Mouse (Mus musculus) Muller cell, postnatal 12 days (primary cell): Measurements from ENCODE around the gene Mlxipl.
A peak's percentile ranks its signal among the peaks of the same experiment; 100 is the strongest.
"Not testable (repeated sequence)": the region's sequence is repeated elsewhere in the genome, so short reads cannot be mapped to it uniquely, and the experiment has no call there.

Source experiments
- DNase-seq: peaks from one replicate; pipeline ENCODE4 v3.0.0-alpha.2; 2015; ENCODE audit errors: inconsistent ontology term

The Mlxipl gene

GRCm38 (mm10) chr5:135089653-135090052 is at the start of gene Mlxipl:
Gene Mlxipl, plus strand, starts transcription at chr5:135089890.
- no peak for DNase-seq

- no peak for DNase-seq
These were observed 49.6 kb upstream of the Mlxipl start for GRCm38 (mm10) chr5:135040059-135040458.

DNA sequence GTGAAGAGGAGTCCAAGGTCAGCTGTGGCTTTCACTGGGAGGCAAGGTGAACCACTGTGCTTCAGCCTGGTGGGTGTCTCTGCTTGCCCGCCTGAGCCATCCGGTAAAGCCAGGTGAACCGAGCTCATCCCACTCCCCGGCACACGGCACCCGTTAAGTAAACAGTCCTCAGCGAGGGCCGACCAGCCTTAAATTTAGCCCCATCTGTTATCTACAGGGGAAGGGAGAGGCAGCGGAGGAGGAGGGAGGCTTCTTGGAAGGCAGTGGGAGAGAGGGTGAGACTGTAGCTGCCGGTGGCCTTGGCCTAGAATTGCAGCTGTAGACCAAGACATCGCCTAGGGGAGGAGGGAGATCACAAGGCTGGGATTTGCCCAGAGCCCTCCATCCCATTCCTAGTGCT is 48.9 kb upstream of the Mlxipl start:
- DNase-seq = no peak

DNA sequence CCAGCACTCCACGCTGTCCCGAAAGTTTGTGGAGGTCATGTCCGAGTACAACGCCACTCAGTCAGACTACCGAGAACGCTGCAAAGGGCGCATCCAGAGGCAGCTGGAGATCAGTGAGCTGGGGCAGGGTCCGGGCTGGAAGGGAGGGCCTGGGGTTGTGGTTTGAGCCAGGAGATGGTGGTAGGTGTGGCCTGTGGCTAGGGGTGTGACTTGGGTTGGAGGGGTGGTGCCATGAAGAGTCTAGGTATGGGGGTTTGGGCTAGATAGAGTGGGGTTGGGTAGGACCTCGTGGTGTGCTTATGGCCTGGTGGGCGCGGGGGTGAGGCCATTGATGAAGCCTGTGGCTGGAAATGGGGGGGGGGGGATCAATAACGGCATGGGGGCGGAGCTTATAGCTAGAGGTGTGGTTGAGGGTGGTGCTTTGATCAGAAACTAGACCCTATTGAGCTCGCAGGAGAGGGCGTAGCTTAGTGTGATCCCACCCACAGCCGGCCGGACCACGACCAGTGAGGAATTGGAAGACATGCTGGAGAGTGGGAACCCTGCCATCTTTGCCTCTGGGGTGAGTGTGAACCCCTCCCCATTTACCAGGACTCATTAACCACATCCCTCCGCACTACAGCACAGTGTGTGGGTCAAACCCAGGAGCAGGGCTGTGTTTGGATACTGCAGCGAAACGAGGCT is 47.4 kb upstream of the Mlxipl start:
- DNase-seq = no peak

DNA sequence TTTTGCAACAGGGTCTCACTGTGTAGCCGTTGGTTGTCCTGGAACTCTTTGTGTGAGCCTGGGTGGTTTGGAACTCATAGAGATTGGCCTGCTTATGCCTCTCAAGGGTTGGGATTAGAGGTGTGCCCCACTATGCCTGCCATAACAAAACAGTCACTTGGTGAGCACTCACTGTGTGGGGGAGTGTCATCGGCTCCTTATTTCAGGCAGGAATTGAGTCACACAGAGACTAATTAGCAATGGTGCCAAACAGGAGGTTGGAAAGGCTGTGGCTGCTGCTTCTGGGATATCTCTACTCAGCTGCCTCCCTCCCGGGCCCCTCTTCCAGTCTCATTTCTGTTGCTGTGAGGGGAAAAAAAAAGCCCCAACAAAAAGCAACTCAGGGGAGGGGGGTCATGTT is 45.1 kb upstream of the Mlxipl start:
- DNase-seq = no peak

DNA sequence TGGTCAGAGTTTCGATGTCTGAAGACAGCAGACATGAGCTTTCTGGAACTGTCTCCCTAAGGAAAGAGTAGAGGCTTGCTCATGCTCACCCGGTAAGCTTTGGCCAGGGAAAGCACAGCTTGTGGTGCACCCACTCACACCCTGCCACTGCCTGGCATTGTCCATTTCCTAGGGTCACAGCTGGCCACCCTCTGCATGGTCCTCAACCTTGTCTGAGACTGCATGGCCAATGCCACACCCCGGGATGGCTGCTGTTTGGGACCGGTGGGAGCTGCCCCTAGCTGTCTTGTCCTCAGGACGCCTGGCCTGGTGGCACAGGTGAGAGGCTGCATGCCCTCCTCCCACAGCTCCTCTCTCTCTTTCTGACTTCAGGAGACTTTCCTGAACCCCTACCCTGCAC is 41.2 kb upstream of the Mlxipl start:
- DNase-seq = no peak

DNA sequence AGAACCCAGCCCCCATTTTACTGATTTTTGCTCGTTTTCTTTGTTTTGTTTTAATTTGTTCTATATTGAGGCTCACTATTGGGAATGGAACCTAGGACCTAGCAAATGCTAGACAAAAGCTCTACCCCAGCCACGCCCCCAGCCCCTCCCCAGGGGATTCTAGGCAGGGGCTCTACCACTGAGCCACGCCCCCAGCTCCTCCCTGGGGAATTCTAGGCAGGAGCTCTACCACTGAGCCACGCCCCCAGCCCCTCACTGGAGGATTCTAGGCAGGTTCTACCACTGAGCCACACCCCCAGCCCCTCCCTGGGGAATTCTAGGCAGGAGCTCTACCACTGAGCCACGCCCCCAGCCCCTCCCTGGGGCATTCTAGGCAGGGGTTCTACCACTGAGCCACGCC is 40.4 kb upstream of the Mlxipl start:
- not testable (repeated sequence) for DNase-seq

DNA sequence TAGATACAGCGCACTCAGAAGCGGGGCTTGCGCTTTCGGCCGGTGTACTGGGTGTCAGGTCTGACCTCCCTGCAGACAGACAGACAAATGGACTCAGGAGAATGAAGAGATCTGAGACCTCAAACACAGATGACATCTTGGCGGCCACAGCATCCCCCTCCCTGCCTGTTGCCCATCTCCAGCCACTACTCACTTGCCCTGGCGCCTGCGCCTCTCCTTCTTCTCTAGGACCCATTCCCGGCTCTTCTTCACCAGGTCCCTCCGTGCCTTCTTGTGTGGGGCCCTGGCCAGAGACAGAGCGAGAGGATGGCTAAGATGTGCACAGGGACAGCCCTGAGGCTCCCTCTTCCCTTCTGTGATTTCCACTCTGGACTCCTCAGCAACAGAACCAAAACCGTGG is 36.3 kb upstream of the Mlxipl start:
- DNase-seq = no peak

GRCm38 (mm10) chr5:135063629-135064381 is 25.9 kb upstream of the Mlxipl start, which contains the start of gene Dnajc30:
Gene Dnajc30, plus strand, starts transcription at chr5:135064202.
- DNase-seq = peak; percentile 97

GRCm38 (mm10) chr5:135064382-135064766 is 25.3 kb upstream of the Mlxipl start:
- DNase-seq = no peak

- DNase-seq = not testable (repeated sequence)
These were observed 24.7 kb upstream of the Mlxipl start, which contains the start of gene Bud23 for GRCm38 (mm10) chr5:135064909-135065446. Gene Bud23, minus strand, starts transcription at chr5:135064959.

DNA sequence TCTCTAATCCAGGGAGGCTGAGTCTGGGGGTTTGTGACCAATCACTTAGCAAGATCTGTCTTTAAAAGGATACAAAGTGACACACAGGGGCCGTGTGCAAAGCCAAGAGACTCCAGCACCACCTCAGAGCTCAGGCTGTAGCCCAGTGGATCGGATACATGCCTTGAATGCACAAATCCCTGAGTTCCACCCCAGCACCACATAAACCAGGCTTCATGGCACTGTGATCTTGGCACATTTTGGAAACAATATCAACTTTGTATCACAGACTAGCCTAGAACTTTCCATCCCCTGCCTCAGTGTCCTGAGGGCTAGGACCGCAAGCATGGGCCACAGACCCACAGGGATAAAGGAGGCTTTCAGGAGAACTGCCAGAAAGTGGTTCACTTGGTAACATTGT is 23.7 kb upstream of the Mlxipl start:
- DNase-seq = no peak

DNA sequence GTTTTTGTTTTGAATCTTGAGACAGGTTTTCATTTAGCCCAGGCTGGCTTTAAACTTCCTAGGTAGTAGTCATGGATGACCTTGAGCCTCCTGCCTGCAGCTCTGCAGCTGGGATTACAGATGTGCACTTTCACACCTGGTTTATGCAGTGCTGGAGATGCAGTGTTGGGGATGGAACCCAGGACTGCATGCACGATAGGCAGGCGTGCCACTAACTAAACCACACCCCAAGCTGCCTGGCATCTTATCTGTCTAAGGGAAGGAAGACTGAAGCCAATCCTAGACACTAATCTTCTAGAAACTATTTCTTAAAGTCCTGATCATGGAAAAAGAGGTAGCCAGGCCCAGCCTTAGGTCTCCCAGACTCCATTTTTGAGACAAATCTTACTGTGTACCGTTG is 19.2 kb upstream of the Mlxipl start:
- no peak for DNase-seq

GRCm38 (mm10) chr5:135072061-135072460 is 17.6 kb upstream of the Mlxipl start:
- DNase-seq = no peak

GRCm38 (mm10) chr5:135072720-135073119 is 17.0 kb upstream of the Mlxipl start:
- DNase-seq = no peak

DNA sequence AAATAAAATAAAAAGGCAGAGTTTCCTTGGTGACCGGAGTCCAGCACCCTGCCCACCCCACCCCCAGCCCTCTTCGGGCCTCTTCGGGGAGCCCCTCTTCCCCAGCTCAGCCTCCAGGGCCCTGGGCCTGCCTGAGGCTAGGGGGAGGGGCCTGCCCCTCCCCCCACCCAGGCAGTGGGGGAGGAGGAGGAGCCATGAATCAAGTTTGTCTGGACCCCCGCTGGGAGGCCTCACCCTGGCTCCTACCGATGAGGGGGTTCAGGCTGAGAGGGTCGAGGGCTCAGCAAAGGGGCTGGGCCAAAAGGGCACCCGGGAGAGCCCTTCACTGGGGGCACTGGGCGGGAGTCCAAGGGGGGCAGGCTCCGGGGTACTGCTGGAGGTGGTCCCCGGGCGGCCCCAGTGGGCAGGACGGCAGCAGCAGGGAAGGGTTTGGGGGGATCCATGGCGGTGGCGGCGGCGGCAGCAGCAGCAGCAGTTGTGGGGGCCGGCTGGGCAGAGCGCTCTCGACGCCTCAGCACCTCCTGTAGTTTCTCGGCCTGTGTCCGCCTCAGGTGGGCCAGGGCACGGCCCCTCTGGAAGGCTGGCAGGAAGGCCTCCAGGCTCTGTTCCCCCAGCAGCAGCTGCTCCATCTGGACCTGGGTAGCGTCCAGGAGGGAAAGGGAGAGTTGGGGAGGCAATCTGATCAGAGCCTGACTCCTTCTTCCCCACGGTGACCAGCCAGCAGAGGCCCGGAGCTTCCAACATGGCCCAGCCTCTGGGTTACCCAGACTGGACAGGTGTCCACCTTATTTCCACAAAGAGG is 16.1 kb upstream of the Mlxipl start:
- DNase-seq = no peak

- DNase-seq = no peak
These were observed 14.0 kb upstream of the Mlxipl start for GRCm38 (mm10) chr5:135075655-135076054.

DNA sequence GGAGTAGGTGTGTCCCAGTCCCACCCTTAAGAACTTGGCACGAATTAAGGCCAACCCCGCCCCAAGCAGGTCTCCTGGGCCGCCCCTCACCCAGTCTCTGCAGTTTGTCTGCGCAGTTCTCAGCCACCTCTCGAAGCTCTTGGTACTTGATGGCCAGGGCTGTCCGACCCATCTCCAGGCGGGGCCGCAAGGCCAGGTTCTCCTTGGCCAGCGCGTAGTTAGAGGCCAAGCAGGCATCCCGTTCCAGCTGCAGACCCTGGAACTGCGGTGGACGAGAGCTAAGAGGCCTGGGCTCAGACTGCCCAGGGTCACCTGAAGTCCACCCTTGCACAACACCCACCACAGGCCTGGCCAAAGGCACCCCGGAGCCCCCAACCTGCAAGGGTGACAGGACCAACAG is 13.3 kb upstream of the Mlxipl start:
- no peak for DNase-seq

DNA sequence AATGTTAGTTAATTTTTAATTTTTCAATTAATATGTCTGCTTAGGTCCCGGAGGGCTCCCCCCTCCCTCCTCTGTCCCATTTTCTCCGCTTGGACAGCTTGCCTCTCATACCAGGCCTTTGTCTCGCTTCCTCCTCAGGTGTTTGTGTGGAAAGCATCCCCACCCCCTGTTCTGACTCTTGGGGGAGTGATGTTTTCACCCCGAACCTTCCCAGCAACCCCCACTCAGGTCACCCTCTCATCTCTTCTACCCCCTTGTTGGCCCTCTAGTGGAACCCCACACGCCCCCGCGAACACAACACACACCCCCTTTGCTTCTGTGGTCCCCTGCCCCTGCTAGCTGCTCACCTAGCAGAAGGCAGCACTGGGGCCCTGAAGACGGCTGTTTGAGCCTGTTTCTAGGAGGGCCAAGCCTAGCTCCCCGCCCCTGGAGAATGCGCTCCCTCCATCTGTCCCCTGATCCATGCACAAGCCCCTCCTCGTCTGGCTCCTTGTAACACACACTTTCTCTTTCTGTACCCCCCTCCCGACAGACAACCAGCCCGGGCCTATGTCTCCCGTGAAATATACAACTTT is 12.7 kb upstream of the Mlxipl start:
- peak; percentile 48 for DNase-seq

DNA sequence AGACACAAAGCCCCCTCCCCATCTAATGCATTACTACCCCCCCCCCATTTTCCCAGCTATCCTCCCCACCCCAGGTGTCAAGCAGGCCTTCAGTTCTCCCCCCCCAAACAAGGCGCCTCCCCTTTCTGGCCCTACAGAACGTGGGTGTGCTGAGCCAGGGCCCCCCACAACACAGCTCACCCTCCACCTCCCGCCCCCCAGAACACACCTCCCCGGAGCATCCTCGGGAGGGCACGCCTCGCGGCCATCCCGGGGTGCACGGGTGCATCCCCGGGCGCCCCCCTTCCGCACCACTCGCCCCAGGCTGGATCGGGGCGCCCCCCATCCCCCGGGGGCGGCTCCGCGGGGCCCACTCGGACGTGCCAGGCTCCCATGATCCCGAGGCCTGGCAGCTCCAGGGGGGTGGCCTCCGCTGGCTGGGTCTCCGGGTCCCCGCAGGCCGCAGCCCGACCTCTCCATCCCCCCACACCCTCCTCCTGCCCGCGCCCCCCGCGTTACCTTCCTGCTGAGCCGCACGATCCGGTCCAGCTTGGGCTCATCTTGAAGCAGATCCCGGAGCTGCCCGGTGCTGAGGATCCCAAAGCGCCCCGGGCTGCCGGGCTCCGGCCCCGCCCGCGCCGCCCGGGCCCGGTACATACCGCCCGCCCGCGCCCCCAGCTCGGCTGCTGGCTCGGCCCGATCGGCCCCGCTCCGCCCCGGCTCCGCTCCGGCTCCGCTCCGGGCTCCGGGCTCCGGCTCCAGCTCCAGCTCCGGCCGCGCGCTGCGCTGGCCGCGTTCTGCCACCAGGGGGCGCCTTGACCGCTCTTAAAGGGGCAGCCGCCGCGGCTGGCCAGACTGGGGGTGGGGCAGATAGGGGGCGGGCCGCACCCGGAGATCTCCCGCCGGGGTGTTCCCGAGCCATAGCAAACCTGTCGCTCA is 11.9 kb upstream of the Mlxipl start, which contains the start of gene Vps37d:
Gene Vps37d (minus strand): TSS at position 703 of the 918 bp plus-strand sequence.
- DNase-seq = peak; percentile 94

- DNase-seq = no peak
These were observed 11.2 kb upstream of the Mlxipl start for GRCm38 (mm10) chr5:135078482-135078810.
